Mouse (Mus musculus) bone marrow, adult 2 months (tissue): ENCODE measurements around the gene Gm20431. TPM values are rescaled to one million over a fixed set of nuclear protein-coding genes. Genes with fewer than 3 reads are reported as not detected.
A peak's percentile ranks its signal among the peaks of the same experiment; 100 is the strongest.

Experiments used
- H3K27ac ChIP-seq: fragments of 200-500 bp; 2 replicates; pipeline ENCODE4 v1.5.1; 2012; ENCODE audit warnings: low read depth, mild to moderate bottlenecking, control low read depth, inconsistent platforms, low read length; ENCODE audit not compliant: control insufficient read depth, poor library complexity, insufficient read depth
- H3K4me1 ChIP-seq: fragments of 200-500 bp; 2 replicates; pipeline ENCODE4 v1.6.1; 2011; ENCODE audit warnings: low read length; ENCODE audit not compliant: control insufficient read depth, insufficient read depth
- H3K4me3 ChIP-seq: fragments of 200-500 bp; replicated peaks from 2 replicates; pipeline ENCODE3; 2011; ENCODE audit warnings: mild to moderate bottlenecking, low read depth, low read length, control low read depth; ENCODE audit not compliant: control insufficient read depth
- CTCF ChIP-seq: fragments of 200-500 bp; IDR thresholded peaks from 2 replicates; pipeline ENCODE4 v1.5.1; 2011; ENCODE audit warnings: low read length, control low read depth; ENCODE audit not compliant: control insufficient read depth, insufficient read depth
- POLR2A ChIP-seq: fragments of 200-500 bp; IDR thresholded peaks from 2 replicates; pipeline ENCODE4 v1.6.1; 2011; ENCODE audit warnings: low read depth, mild to moderate bottlenecking, control low read depth, low read length, borderline replicate concordance; ENCODE audit not compliant: control insufficient read depth
- WGBS: fragments of 180-500 bp; shearing (Covaris S2); methylation state at CpG from one replicate; pipeline ENCODE4 v1.1.7; 2018; 5-methylcytosine and 5-hydroxymethylcytosine counted together
- polyA plus RNA-seq: library from polyadenylated mRNA; stranded (reverse); fragments of >200 nt; gene quantifications from 2 replicates; pipeline ENCODE4 v1.2.4, GENCODE M21; 2011; ENCODE audit warnings: low replicate concordance; ENCODE audit not compliant: missing spikeins, insufficient read depth, insufficient read length

The Gm20431 gene
- polyA plus RNA-seq, 1 experiment = not detected

GRCm38 (mm10) chr2:167586976-167587375 is 74.3 kb downstream of the Gm20431 start:
- H3K4me3 ChIP-seq = no peak overlapping the region
- H3K4me1 ChIP-seq = peaks cover 5% of the 10 kb centered on the region
- no peak overlapping the region; the same call in 1 of the 2 replicates for H3K27ac ChIP-seq
- 53% methylated on average over 9 of the region's 9 CpGs for WGBS
- no peak for TF ChIP-seq CTCF
- TF ChIP-seq POLR2A = no peak

DNA sequence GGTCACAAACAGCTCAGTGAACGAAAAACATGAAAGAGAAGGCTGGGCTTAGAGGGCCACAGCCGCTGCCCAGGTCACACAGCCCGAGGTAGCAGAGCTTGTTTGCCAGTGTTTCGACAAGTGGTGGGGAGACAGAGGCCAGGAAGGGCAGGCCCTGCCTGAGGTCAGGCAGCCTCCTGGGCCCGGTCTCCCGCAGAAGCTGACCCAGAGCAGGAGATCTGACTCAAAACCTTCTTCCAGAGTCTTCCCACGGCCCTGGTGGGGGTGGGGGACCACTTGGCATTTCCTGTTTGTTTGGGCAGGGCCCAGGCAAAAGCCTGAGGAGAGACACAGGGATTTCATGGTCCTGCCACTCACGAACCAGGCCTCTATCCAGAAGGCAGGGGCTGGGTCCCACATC is 75.3 kb downstream of the Gm20431 start:
- TF ChIP-seq CTCF (no peak), POLR2A (no peak)
- H3K27ac ChIP-seq = no peak overlapping the region; the same call in 1 of the 2 replicates
- H3K4me3 ChIP-seq = no peak overlapping the region
- 74% methylated on average over 8 of the region's 8 CpGs for WGBS
- H3K4me1 ChIP-seq = peaks cover 5% of the 10 kb centered on the region

DNA sequence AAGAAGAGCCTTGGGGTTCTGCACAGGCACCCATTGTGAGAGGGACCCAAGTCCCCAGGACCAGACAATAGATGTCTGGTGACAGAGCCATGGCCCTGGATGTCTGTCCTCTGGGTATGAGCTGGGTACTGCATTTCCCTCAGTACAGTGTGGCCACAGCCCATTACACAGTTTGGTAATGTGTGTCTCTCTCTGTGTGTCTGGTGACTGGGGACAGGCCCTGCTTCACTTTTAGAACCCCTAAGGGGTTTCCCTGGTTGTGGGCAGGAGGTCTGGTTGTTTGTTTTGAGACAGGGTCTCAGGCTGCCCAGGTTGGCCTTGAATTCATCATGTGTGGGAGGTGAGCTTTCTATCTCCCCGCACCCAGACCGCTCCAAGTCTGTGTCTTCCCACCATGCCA is 76.0 kb downstream of the Gm20431 start:
- H3K27ac ChIP-seq = no peak overlapping the region
- no peak overlapping the region for H3K4me3 ChIP-seq
- TF ChIP-seq CTCF (no peak), POLR2A (no peak)
- 91% methylated on average over 2 of the region's 2 CpGs for WGBS
- peaks cover 5% of the 10 kb centered on the region for H3K4me1 ChIP-seq

DNA sequence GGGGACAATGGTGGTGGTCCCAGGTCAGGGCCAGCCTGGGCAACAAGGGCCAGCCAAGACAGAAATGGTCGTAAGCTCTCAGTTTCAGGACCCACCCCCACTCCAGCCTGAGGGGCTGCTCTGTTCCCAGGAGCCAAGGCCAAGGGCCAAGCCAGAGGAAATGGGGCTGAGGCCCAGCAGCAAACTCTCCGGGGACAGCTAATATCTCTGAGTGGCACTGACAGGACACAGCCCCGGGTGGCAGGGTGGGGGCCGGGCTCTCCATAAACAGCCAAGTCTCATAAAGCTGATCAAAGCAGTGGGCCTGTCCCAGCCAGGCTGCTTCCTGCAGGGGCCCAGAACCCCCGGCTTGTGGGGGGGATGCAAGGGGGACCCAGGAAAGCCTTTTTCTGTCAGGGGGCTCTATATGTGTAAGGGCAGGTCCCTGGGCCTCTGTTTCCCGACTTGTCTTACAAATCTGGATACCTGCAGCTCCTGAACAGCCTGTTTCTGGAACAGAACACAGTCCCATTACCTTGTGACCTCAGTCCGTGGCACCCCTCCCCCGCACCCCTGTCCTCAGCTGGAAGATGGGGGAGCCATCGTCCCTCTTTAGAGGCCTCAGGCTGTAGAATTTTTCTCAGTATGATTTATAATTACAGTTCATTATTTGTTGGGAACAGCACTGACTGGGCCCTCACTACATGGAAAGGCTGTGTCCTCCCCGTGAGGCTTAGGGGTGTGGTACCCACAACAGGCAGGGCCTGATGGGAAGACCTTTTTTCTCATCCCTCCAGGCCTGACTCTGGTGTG is 77.9 kb downstream of the Gm20431 start:
- H3K27ac ChIP-seq = no peak overlapping the region
- 66% methylated on average over 10 of the region's 10 CpGs for WGBS
- peaks cover 5% of the 10 kb centered on the region for H3K4me1 ChIP-seq
- TF ChIP-seq CTCF (no peak), POLR2A (no peak)
- H3K4me3 ChIP-seq = no peak overlapping the region

DNA sequence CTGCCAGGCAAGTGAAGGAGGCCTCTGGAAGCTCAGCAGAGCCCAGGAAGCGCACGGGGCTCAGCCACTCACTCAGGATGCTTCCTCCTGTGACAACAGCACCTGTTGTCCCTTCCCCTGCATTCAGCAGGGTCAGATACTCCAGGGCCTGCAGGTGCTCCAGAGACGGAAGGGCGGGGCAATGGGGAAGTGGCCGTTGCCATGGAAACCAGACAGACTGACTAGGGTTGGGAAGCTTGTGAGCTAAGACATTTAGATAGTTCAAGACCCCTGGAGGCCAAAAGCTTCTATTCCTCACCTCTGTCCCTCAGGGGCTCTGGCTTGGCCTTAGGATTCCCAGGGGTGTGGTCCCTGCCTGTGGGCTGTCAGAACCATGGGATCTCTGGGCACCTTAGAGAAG is 82.8 kb downstream of the Gm20431 start:
- peaks cover 4% of the 10 kb centered on the region; the same call in 1 of the 2 replicates for H3K4me1 ChIP-seq
- peak overlapping the region; percentile 35 for H3K27ac ChIP-seq
- WGBS = 17% methylated on average over 5 of the region's 5 CpGs
- TF ChIP-seq POLR2A (no peak), CTCF (no peak)
- no peak overlapping the region for H3K4me3 ChIP-seq

GRCm38 (mm10) chr2:167577186-167577785 is 84.0 kb downstream of the Gm20431 start:
- peaks cover 4% of the 10 kb centered on the region; the same call in 1 of the 2 replicates for H3K4me1 ChIP-seq
- 75% methylated on average over 9 of the region's 9 CpGs for WGBS
- H3K4me3 ChIP-seq = no peak overlapping the region
- TF ChIP-seq CTCF (no peak), POLR2A (no peak)
- no peak overlapping the region for H3K27ac ChIP-seq

GRCm38 (mm10) chr2:167576121-167576620 is 85.1 kb downstream of the Gm20431 start:
- peaks cover 4% of the 10 kb centered on the region; the same call in 1 of the 2 replicates for H3K4me1 ChIP-seq
- no peak overlapping the region for H3K27ac ChIP-seq
- WGBS = 79% methylated on average over 8 of the region's 8 CpGs
- no peak overlapping the region for H3K4me3 ChIP-seq
- TF ChIP-seq POLR2A (no peak), CTCF (no peak)

GRCm38 (mm10) chr2:167575581-167575980 is 85.7 kb downstream of the Gm20431 start:
- H3K4me1 ChIP-seq = peaks cover 4% of the 10 kb centered on the region; the same call in 1 of the 2 replicates
- H3K4me3 ChIP-seq = no peak overlapping the region
- H3K27ac ChIP-seq = no peak overlapping the region
- 87% methylated on average over 7 of the region's 7 CpGs for WGBS
- TF ChIP-seq CTCF (no peak), POLR2A (no peak)
